Mouse (Mus musculus) spleen, adult 2 months (tissue): ENCODE data around the gene Fam19a3. TPM values are rescaled to one million over a fixed set of nuclear protein-coding genes. Genes with fewer than 3 reads are reported as not detected.

Experiments used
- DNase-seq, 2 experiments: peaks; one replicate each; pipeline versions ENCODE4 v3.0.0 to v3.0.0-alpha.2; 2012 to 2021; ENCODE audit warnings: low spot score in 2 of 2, low read depth in 1 of 2
- H3K27ac ChIP-seq: fragments of 200-500 bp; 2 replicates; pipeline ENCODE4 v1.5.1; 2012; ENCODE audit warnings: low read length, inconsistent platforms; ENCODE audit not compliant: insufficient read depth
- H3K27me3 ChIP-seq: fragments of 200-500 bp; 2 replicates; pipeline ENCODE4 v1.6.1; 2012; ENCODE audit warnings: mild to moderate bottlenecking, moderate library complexity, low read length, inconsistent platforms; ENCODE audit not compliant: control insufficient read depth, insufficient read depth
- H3K36me3 ChIP-seq: fragments of 200-500 bp; 2 replicates; pipeline ENCODE4 v1.6.1; 2012; ENCODE audit warnings: mild to moderate bottlenecking, low read length, inconsistent platforms; ENCODE audit not compliant: control insufficient read depth, insufficient read depth
- H3K4me1 ChIP-seq: fragments of 200-500 bp; 2 replicates; pipeline ENCODE4 v1.6.1; 2011; ENCODE audit warnings: inconsistent platforms; ENCODE audit not compliant: control insufficient read depth, insufficient read depth, insufficient read length
- H3K4me3 ChIP-seq: fragments of 200-500 bp; 2 replicates; pipeline ENCODE4 v1.5.1; 2011; ENCODE audit warnings: mild to moderate bottlenecking, inconsistent platforms; ENCODE audit not compliant: insufficient read depth, insufficient read length; ENCODE audit errors: extremely low read depth
- CTCF ChIP-seq: fragments of 200-500 bp; IDR thresholded peaks from 2 replicates; pipeline ENCODE4 v1.5.1; 2011; ENCODE audit warnings: mild to moderate bottlenecking, inconsistent platforms; ENCODE audit not compliant: insufficient read depth, insufficient read length, insufficient replicate concordance; ENCODE audit errors: extremely low read depth
- POLR2A ChIP-seq: fragments of 200-500 bp; IDR thresholded peaks from 2 replicates; pipeline ENCODE4 v1.6.1; 2011; ENCODE audit warnings: low read depth, low read length, inconsistent platforms
- WGBS: fragments of 180-500 bp; shearing (Covaris S2); methylation state at CpG from one replicate; pipeline ENCODE4 v1.1.7; 2018; 5-methylcytosine and 5-hydroxymethylcytosine counted together
- polyA plus RNA-seq: library from polyadenylated mRNA; depleted of rRNA; stranded (reverse); fragments of >200 nt; gene quantifications from 2 replicates; pipeline ENCODE4 v1.2.3, GENCODE M21; 2012; rRNA removed

The Fam19a3 gene
- 0.21 and 0.23 TPM in 2 replicates for polyA plus RNA-seq

DNA sequence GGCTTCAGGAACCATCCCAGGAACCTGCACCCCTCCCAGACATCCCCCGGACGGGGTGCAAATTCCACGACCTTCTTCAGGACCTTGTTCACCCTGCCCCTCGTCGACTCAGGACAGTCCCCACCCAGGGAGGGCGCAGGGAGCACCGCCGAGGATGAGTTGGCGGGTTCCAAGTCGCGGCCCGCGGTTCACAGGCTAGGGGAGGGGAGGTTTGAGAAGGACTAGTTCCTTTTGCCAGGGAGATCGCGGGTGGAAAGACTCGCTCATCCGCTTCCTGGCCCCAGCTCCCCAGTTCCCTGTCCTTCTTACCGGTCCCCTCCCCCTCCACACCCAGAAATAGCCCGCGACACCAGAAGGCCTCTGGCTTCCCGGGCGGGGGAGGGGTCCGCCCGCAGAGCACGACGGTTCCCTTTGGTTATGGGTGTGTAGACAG lies at the start of gene Fam19a3:
Fam19a3 (minus strand) TSS at position 370 of the 433 bp plus-strand sequence.
- Histone ChIP-seq H3K27me3 (peaks cover 12% of the 10 kb centered on the region), H3K4me3 (peak within 1 kb of the TSS; percentile 56), H3K36me3 (no peaks in the 10 kb centered on the region), H3K4me1 (peaks cover 19% of the 10 kb centered on the region; the same call in 1 of the 2 replicates), H3K27ac (peak within 1 kb of the TSS; percentile 50)
- WGBS: under 1% methylated on average over 26 of the region's 26 CpGs
- no peak for TF ChIP-seq POLR2A
- TF ChIP-seq CTCF: no peak
- DNase-seq: peak in 1 of 2 experiments; percentile 26

DNA sequence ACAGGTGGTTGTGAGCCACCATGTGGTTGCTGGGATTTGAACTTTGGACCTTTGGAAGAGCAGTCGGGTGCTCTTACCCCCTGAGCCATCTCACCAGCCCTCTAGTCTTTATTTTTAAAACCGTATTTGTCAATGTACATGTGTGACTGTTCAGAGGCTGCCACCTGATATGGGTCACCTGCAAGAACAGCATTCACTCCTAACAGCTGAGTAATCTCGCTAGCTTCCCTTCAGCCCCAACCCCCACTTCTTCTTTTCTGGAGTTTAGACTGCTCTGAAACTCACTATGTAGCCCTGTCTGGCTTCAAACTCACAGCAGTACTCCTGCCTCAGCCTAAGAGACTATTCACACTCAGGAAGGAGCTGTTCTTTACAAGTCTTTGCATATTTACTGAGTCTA lies 40.8 kb upstream of the Fam19a3 start:
- H3K27ac ChIP-seq: no peak overlapping the region
- no peaks in the 10 kb centered on the region; the same call in 1 of the 2 replicates for H3K4me1 ChIP-seq
- DNase-seq: no peak
- TF ChIP-seq CTCF: no peak
- no peak for TF ChIP-seq POLR2A
- WGBS: 84% methylated on average over 3 of the region's 3 CpGs
- H3K27me3 ChIP-seq: no peaks in the 10 kb centered on the region
- peaks cover 17% of the 10 kb centered on the region for H3K36me3 ChIP-seq
- H3K4me3 ChIP-seq: no peak overlapping the region

DNA sequence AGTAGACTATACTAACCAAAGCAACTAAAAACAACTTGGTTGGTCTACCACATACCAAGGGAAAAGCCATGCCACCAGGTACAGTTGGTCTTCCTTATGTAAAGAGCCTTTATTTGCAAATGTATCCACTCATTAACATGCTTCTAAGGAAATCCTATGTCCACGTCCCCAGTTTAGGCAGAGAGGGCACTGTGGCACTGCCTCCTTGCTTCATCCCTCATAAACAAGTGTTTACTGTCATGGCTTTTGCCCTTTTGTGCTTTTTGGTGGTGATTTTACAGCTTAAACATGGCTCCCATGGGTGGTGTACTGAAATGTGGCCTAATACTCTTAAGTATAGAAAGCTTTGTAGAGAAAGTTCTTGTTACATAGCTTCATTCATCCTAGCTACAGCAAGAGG lies 38.8 kb upstream of the Fam19a3 start:
- H3K27me3 ChIP-seq: no peaks in the 10 kb centered on the region
- WGBS: 85% methylated on average over 1 of the region's 1 CpGs
- DNase-seq: no peak
- no peak overlapping the region for H3K27ac ChIP-seq
- no peaks in the 10 kb centered on the region; the same call in 1 of the 2 replicates for H3K4me1 ChIP-seq
- H3K36me3 ChIP-seq: peaks cover 9% of the 10 kb centered on the region
- TF ChIP-seq CTCF (no peak), POLR2A (no peak)
- no peak overlapping the region for H3K4me3 ChIP-seq

DNA sequence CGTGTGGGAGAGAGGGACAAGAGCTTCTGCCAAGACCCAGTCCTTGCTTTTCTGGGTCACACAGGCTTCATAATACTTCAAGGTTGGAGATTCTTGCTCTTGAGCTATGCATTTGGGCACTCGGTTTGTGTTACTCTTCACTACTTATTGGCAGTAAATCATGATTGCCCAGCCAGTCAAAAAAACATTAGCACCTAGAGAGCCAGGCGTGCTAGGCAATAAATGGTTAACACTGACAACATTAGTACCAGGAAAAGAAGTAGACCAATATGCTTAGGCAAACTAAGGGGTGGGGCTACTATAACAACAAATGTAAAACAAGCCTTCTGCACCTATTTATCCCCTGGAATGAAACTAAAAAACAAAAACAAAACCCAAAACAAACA lies 37.1 kb upstream of the Fam19a3 start:
- Histone ChIP-seq H3K4me1 (no peaks in the 10 kb centered on the region; the same call in 1 of the 2 replicates), H3K27ac (no peak overlapping the region), H3K36me3 (peaks cover 7% of the 10 kb centered on the region; the same call in 1 of the 2 replicates), H3K4me3 (peak overlapping the region; percentile 93; the same call in 1 of the 2 replicates), H3K27me3 (no peaks in the 10 kb centered on the region)
- WGBS: 9% methylated on average over 3 of the region's 3 CpGs
- TF ChIP-seq POLR2A (no peak), CTCF (no peak)
- no peak for DNase-seq

DNA sequence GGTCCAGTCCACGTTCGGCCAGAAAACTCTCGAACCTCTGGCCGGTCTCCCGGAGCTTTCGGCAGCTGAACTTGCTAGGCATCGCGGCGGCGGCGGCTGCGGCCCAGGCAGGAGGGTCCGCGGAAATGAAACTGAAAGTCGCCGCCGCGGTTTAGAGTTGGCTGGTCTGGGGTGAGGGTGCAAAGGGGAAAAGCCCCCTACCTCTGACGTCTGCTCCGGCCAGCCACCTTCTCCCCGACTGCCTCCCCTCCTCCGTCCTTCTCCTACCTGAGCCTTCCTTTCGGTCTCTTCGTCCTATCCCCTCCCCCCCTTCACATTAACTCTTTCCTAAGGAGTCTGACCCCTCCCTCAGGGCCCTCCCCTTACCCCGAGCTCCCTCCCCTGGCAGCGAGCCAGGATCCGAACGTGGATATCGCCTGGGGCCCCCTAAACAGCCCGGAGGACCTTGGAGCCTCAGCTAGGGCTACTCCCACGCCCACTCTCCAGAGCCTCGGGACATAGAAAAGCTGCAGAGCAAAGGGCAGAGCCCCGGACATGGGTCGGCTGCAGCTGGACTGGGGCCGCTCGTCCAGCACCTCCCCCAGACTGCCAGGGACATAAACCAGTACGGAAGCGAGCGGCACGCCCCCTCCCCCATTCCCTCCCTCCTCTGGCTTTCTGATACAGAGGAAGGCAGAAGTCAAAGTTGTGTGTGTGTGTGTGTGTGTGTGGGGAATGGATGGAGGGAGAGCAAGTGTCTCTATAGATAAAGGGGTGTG lies 36.5 kb upstream of the Fam19a3 start, which contains the start of gene Mov10:
Mov10 (minus strand) TSS at position 573 of the 758 bp plus-strand sequence.
- Histone ChIP-seq H3K4me3 (peak within 1 kb of the TSS; percentile 93), H3K27me3 (no peaks in the 10 kb centered on the region), H3K27ac (peak within 1 kb of the TSS; percentile 84), H3K4me1 (no peaks in the 10 kb centered on the region; the same call in 1 of the 2 replicates), H3K36me3 (peaks cover 7% of the 10 kb centered on the region; the same call in 1 of the 2 replicates)
- TF ChIP-seq CTCF: no peak
- peak in 1 of 2 experiments; percentile 70 for DNase-seq
- WGBS: under 1% methylated on average over 39 of the region's 40 CpGs

DNA sequence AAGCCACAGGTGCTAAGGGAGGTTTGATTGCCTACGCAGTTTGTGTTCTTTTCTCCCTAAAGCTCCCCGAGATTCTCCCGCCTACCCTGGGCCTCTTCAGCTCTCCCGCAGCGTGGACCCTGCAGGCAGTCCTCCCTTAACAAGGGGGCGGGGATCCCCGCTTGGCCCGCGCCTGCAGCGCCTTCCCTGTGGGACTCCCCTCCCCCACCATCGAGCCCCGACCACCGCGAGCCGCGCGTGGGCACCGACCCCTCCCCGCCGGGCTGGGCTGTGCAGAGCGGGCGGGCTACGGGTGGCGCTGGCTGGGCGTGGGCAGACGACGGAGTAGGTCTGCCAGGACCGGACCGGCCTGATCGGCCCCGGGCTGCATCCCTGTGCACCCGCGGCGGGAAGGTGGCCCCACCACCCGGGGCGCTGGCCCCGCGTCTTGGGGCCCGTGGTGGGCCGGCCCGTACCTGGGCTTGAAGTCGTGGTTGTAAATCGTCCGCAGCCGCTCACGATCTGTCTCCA lies 35.9 kb upstream of the Fam19a3 start:
- Histone ChIP-seq H3K4me3 (peak overlapping the region; percentile 93), H3K4me1 (no peaks in the 10 kb centered on the region; the same call in 1 of the 2 replicates), H3K36me3 (peaks cover 7% of the 10 kb centered on the region; the same call in 1 of the 2 replicates), H3K27me3 (no peaks in the 10 kb centered on the region), H3K27ac (peak overlapping the region; percentile 84)
- under 1% methylated on average over 46 of the region's 46 CpGs for WGBS
- no peak for TF ChIP-seq POLR2A
- TF ChIP-seq CTCF: no peak
- DNase-seq: peak in 1 of 2 experiments; percentile 44
